Mouse (Mus musculus) intestine, embryonic 14.5 days (tissue): ENCODE data around the gene Atp5d. TPM values are rescaled to one million over a fixed set of nuclear protein-coding genes. Genes with fewer than 3 reads are reported as not detected.

Experiments
- ATAC-seq: fragments of 200-750 bp; cut with Nextera tagmentation; replicated peaks from 2 replicates; pipeline ENCODE4 v1.8.0; 2017; ENCODE audit warnings: low read depth, moderate number of reproducible peaks, moderate TSS enrichment, moderate library complexity; ENCODE audit not compliant: low FRiP score, low TSS enrichment
- DNase-seq: peaks from one replicate; pipeline ENCODE4 v3.0.0-alpha.2; 2018; ENCODE audit warnings: low spot score
- H3K27ac ChIP-seq: fragments of 300-500 bp; sonication (generic); 2 replicates; pipeline ENCODE4 v1.5.1; 2014; ENCODE audit warnings: low read depth, mild to moderate bottlenecking, control low read depth
- H3K27me3 ChIP-seq: fragments of 300-500 bp; sonication (generic); replicated peaks from 2 replicates; pipeline ENCODE4 v1.6.1; 2014; ENCODE audit warnings: low read length, control low read depth; ENCODE audit not compliant: control insufficient read depth, insufficient read depth
- H3K36me3 ChIP-seq: fragments of 300-500 bp; sonication (generic); 2 replicates; pipeline ENCODE4 v1.6.1; 2014; ENCODE audit warnings: low read length, control low read depth; ENCODE audit not compliant: control insufficient read depth, insufficient read depth
- H3K4me1 ChIP-seq: fragments of 300-500 bp; sonication (generic); replicated peaks from 2 replicates; pipeline ENCODE4 v1.6.1; 2014; ENCODE audit warnings: low read length, control low read depth, mixed read lengths; ENCODE audit not compliant: control insufficient read depth, insufficient read depth
- H3K4me2 ChIP-seq: fragments of 300-500 bp; sonication (generic); 2 replicates; pipeline ENCODE4 v1.6.1; 2014; ENCODE audit warnings: low read length
- H3K4me3 ChIP-seq: fragments of 300-500 bp; sonication (generic); 2 replicates; pipeline ENCODE4 v1.5.1; 2014; ENCODE audit warnings: low read depth, low read length, control low read depth, mixed read lengths
- H3K9ac ChIP-seq: fragments of 300-500 bp; sonication (generic); 2 replicates; pipeline ENCODE4 v1.6.1; 2014; ENCODE audit warnings: mild to moderate bottlenecking, low read length
- H3K9me3 ChIP-seq: fragments of 300-500 bp; sonication (generic); 2 replicates; pipeline ENCODE4 v1.6.1; 2016; ENCODE audit warnings: low read length, control low read depth; ENCODE audit not compliant: control insufficient read depth
- WGBS: fragments of 180-500 bp; shearing (Covaris S2); extraction: QIAGEN DNeasy Blood & Tissue Kit; methylation state at CpG from one replicate; pipeline ENCODE4 v1.1.7; 2014; 5-methylcytosine and 5-hydroxymethylcytosine counted together
- polyA plus RNA-seq: library from polyadenylated mRNA; unstranded; fragments of >200 nt; fragmentation: Nextera tagmentation; extraction: Ambion mirVana; gene quantifications from 2 replicates; pipeline ENCODE4 v1.2.1, GENCODE M21; 2014

Gene Atp5d
- polyA plus RNA-seq, 1 experiment from 2014 or later: 627 TPM

DNA sequence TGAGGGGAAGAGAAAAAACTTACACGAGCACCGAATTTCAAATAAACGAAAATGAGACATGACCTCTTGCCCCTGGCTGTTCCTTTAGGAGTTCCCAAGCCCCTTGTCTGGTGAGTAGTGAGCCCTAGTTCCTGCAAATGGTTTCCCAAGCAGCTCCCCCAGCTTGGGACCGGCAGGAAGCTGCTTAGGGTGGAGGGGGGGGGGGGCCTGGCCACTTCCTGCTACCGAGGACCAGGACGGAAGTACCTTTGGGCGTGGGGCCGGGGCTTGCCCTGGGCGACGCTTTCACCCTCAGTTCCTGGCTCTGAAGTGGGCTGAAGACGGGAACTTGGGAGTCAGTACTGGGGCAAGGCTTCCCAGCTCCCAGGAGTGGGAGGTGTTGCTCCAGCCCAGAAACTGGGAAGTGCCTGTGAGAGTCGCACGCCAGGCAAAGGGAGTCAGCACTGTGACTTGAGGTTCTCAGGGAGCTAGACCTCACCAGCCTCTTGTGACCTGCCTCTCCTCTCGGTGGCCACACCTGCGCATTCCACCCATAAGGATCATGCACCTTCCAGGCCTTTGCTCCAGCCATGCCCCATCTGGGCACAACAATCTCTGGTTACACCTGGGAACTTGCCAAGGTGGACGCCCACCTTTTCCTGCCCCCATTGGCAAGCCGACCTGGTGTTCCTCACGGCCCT is 20.0 kb downstream of the Atp5d start:
- no peak overlapping the region for H3K9ac ChIP-seq
- no peaks in the 10 kb centered on the region for H3K27me3 ChIP-seq
- peak; percentile 78 for DNase-seq
- H3K27ac ChIP-seq: peak overlapping the region; percentile 83
- 10% methylated on average over 18 of the region's 18 CpGs for WGBS
- peaks cover 81% of the 10 kb centered on the region for H3K4me1 ChIP-seq
- 0 out of 2 replicates have a peak overlapping the region, but pooled peaks have one; percentile 65 for H3K4me2 ChIP-seq
- no peak overlapping the region for H3K4me3 ChIP-seq
- H3K36me3 ChIP-seq: peaks cover 42% of the 10 kb centered on the region
- no peaks in the 10 kb centered on the region for H3K9me3 ChIP-seq
- peak; percentile 2; the same call in 1 of the 2 replicates for ATAC-seq

GRCm38 (mm10) chr10:80159021-80159560 is 20.7 kb downstream of the Atp5d start:
- H3K36me3 ChIP-seq: peaks cover 36% of the 10 kb centered on the region
- no peaks in the 10 kb centered on the region for H3K9me3 ChIP-seq
- peak overlapping the region; percentile 83 for H3K27ac ChIP-seq
- H3K9ac ChIP-seq: 0 out of 2 replicates have a peak overlapping the region, but pooled peaks have one; percentile 10
- 8% methylated on average over 12 of the region's 12 CpGs for WGBS
- H3K4me2 ChIP-seq: peak overlapping the region; percentile 65
- H3K4me3 ChIP-seq: peak overlapping the region; percentile 36
- H3K4me1 ChIP-seq: peaks cover 80% of the 10 kb centered on the region
- no peaks in the 10 kb centered on the region for H3K27me3 ChIP-seq
- ATAC-seq (no peak), DNase-seq (no peak)

- H3K27me3 ChIP-seq: no peaks in the 10 kb centered on the region
- peak overlapping the region; percentile 36 for H3K4me3 ChIP-seq
- H3K4me2 ChIP-seq: peak overlapping the region; percentile 65
- peaks cover 83% of the 10 kb centered on the region for H3K4me1 ChIP-seq
- DNase-seq: peak; percentile 97
- no peaks in the 10 kb centered on the region for H3K9me3 ChIP-seq
- H3K9ac ChIP-seq: 0 out of 2 replicates have a peak overlapping the region, but pooled peaks have one; percentile 10
- H3K27ac ChIP-seq: peak overlapping the region; percentile 84
- peak; percentile 75 for ATAC-seq
- WGBS: under 1% methylated on average over 54 of the region's 55 CpGs
- peaks cover 29% of the 10 kb centered on the region for H3K36me3 ChIP-seq
Measured at GRCm38 (mm10) chr10:80159561-80160454, 21.4 kb downstream of the Atp5d start.

DNA sequence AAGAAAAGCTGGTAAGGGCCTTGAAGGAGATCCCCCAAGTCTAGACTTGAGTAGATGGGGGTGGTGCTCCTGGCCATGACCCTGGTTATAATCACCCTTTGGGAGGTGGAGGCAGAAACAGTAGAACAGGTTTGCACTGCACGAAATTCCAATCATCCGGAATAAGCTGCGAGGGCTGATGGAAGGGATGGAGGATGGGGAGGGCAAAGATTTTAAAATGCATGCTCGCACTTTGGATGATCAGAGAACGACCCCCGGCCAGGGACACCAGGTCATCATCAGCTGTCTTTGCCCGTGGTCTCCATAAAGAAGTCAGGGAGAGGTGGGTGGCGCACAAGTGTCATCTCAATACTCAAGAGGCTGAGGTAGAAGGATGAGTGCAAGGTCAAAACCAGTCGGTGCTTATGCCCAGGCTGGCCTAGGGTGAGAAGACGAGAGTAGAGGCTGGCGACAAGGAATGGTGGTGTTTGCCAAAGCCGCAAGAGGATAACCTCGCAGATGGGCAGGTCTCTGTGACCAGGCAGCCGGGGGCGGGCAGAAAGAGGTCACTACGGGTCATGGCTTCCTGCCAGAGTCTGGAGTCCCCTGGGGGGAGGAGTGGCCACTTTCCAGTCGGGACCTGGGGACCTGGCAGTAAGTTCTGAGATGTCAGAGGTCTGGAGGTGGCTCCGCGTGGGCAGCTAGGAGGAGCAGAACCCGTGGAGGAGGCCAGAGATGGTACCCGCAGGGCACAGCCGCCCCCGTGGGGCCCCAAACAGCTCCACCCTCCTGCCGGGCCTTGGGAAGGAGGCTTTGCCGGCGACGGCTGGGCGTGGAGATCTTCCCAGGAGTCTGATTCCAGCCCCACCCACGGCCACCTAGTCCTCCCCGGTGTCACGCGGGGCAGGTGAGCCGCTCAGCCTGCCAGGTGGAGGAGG is 22.3 kb downstream of the Atp5d start:
- ATAC-seq (no peak), DNase-seq (peak; percentile 79)
- 3% methylated on average over 28 of the region's 33 CpGs for WGBS

GRCm38 (mm10) chr10:80161522-80162242 is 23.2 kb downstream of the Atp5d start:
- Histone ChIP-seq H3K4me1 (peaks cover 81% of the 10 kb centered on the region), H3K4me2 (peak overlapping the region; percentile 56), H3K9ac (peak overlapping the region; percentile 20; the same call in 1 of the 2 replicates), H3K4me3 (peak overlapping the region; percentile 33; the same call in 1 of the 2 replicates), H3K27me3 (no peaks in the 10 kb centered on the region), H3K27ac (peak overlapping the region; percentile 84), H3K9me3 (no peaks in the 10 kb centered on the region), H3K36me3 (peaks cover 10% of the 10 kb centered on the region)
- ATAC-seq (no peak), DNase-seq (peak; percentile 83)
- 4% methylated on average over 7 of the region's 7 CpGs for WGBS

More for the DNA sequence above, 22.3 kb downstream of the Atp5d start:
- Histone ChIP-seq H3K4me2 (peak overlapping the region; percentile 56), H3K9ac (peak overlapping the region; percentile 20), H3K27me3 (no peaks in the 10 kb centered on the region), H3K36me3 (peaks cover 20% of the 10 kb centered on the region), H3K27ac (peak overlapping the region; percentile 84), H3K4me1 (peaks cover 83% of the 10 kb centered on the region), H3K9me3 (no peaks in the 10 kb centered on the region), H3K4me3 (peak overlapping the region; percentile 33)

GRCm38 (mm10) chr10:80162243-80162608 is 23.8 kb downstream of the Atp5d start:
- H3K9ac ChIP-seq: no peak overlapping the region
- H3K4me2 ChIP-seq: peak overlapping the region; percentile 56; the same call in 1 of the 2 replicates
- peak overlapping the region; percentile 84 for H3K27ac ChIP-seq
- H3K36me3 ChIP-seq: peaks cover 5% of the 10 kb centered on the region
- 74% methylated on average over 3 of the region's 3 CpGs for WGBS
- H3K4me3 ChIP-seq: no peak overlapping the region
- no peak for DNase-seq
- ATAC-seq: no peak
- H3K9me3 ChIP-seq: no peaks in the 10 kb centered on the region
- H3K4me1 ChIP-seq: peaks cover 80% of the 10 kb centered on the region
- H3K27me3 ChIP-seq: no peaks in the 10 kb centered on the region

DNA sequence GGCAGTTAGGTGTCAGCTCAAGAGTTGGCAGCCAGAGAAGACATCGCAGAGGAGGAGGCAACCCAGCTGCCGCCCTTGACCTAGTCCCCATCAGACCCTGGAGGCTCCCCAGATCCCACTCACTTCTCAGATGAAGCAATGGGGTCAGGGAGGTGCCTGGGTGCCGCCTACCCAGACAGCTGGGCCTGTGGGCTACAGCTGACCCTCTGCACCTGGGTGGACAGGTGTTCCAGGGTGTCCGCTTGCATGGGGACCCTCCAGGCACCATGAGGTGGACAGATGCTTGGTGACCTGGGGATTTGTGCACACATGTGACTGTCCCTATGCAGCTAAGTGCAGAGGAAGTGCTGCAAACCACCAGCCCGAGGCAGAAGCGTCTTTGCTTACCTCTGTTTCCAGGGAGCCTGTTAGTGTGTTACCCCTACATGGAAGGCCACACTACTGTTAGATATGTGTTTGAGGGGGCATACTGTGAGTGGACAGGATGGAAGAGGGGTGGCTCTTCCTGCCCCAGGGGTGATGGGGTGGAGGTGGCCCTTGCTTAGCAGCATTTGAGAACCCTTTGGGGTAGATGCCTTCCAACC is 24.4 kb downstream of the Atp5d start:
- 70% methylated on average over 6 of the region's 6 CpGs for WGBS
- no peak for DNase-seq
- H3K4me1 ChIP-seq: peaks cover 74% of the 10 kb centered on the region
- H3K36me3 ChIP-seq: no peaks in the 10 kb centered on the region
- H3K9me3 ChIP-seq: no peaks in the 10 kb centered on the region
- ATAC-seq: no peak
- H3K9ac ChIP-seq: no peak overlapping the region
- peak overlapping the region; percentile 84 for H3K27ac ChIP-seq
- H3K4me2 ChIP-seq: no peak overlapping the region
- H3K27me3 ChIP-seq: no peaks in the 10 kb centered on the region
- no peak overlapping the region for H3K4me3 ChIP-seq
